Mouse (Mus musculus) heart, postnatal 0 days (tissue): ENCODE results near the gene Tmem132a. TPM values are rescaled to one million over a fixed set of nuclear protein-coding genes. Genes with fewer than 3 reads are reported as not detected.

Experiments used
- ATAC-seq: fragments of 200-750 bp; cut with Nextera tagmentation; 2 replicates; pipeline ENCODE4 v1.8.0; 2017; ENCODE audit warnings: low read depth, moderate number of reproducible peaks, moderate library complexity; ENCODE audit not compliant: insufficient read depth
- DNase-seq: peaks from one replicate; pipeline ENCODE4 v3.0.0-alpha.2; 2016; ENCODE audit warnings: low spot score
- H3K27ac ChIP-seq: fragments of 300-500 bp; sonication (generic); 2 replicates; pipeline ENCODE4 v1.5.1; 2014; ENCODE audit warnings: low read depth, mild to moderate bottlenecking
- H3K27me3 ChIP-seq: fragments of 300-500 bp; sonication (generic); 2 replicates; pipeline ENCODE4 v1.6.1; 2014; ENCODE audit warnings: low read length, mixed read lengths; ENCODE audit not compliant: control insufficient read depth, insufficient read depth
- H3K36me3 ChIP-seq: fragments of 300-500 bp; sonication (generic); replicated peaks from 2 replicates; pipeline ENCODE4 v1.6.1; 2014; ENCODE audit warnings: low read length, mixed read lengths; ENCODE audit not compliant: control insufficient read depth, insufficient read depth
- H3K4me1 ChIP-seq: fragments of 300-500 bp; sonication (generic); 2 replicates; pipeline ENCODE4 v1.6.1; 2014; ENCODE audit warnings: antibody characterized with exemption; ENCODE audit not compliant: control insufficient read depth, insufficient read depth
- H3K4me2 ChIP-seq: fragments of 300-500 bp; sonication (generic); 2 replicates; pipeline ENCODE4 v1.6.1; 2014; ENCODE audit warnings: low read depth, mild to moderate bottlenecking, low read length, moderate library complexity
- H3K4me3 ChIP-seq: fragments of 300-500 bp; sonication (generic); 2 replicates; pipeline ENCODE4 v1.5.1; 2014; ENCODE audit warnings: low read depth, low read length
- H3K9ac ChIP-seq: fragments of 300-500 bp; sonication (generic); replicated peaks from 2 replicates; pipeline ENCODE4 v1.6.1; 2014; ENCODE audit warnings: low read depth, low read length, mixed read lengths
- H3K9me3 ChIP-seq: fragments of 300-500 bp; sonication (generic); replicated peaks from 2 replicates; pipeline ENCODE4 v1.6.1; 2016; ENCODE audit warnings: low read length; ENCODE audit not compliant: control insufficient read depth
- CTCF ChIP-seq: IDR thresholded peaks from 2 replicates; pipeline ENCODE4 v1.5.1; 2016; ENCODE audit warnings: antibody characterized with exemption, control low read depth, low read depth
- EP300 ChIP-seq: IDR thresholded peaks from 2 replicates; pipeline ENCODE4 v1.6.1; 2016; ENCODE audit warnings: antibody characterized with exemption, low read depth
- WGBS: fragments of 180-500 bp; shearing (Covaris S2); extraction: QIAGEN DNeasy Blood & Tissue Kit; methylation state at CpG from one replicate; pipeline ENCODE4 v1.1.7; 2014; 5-methylcytosine and 5-hydroxymethylcytosine counted together
- polyA plus RNA-seq: library from polyadenylated mRNA; unstranded; fragments of >200 nt; fragmentation: Nextera tagmentation; extraction: Ambion mirVana; gene quantifications from 2 replicates; pipeline ENCODE4 v1.2.1, GENCODE M21; 2015
- total RNA-seq: library from RNA; depleted of rRNA; stranded (reverse); fragments of >200 nt; gene quantifications from 2 replicates; pipeline ENCODE4 v1.2.3, GENCODE M21; 2014; ENCODE audit warnings: low replicate concordance

The Tmem132a gene
- total and polyA plus RNA-seq, 2 experiments from 2014 or later: 19.5 to 69.1 TPM

GRCm38 (mm10) chr19:10892201-10892600 is 22.5 kb upstream of the Tmem132a start:
- Histone ChIP-seq H3K4me1 (peaks cover 14% of the 10 kb centered on the region), H3K27me3 (no peaks in the 10 kb centered on the region), H3K9me3 (no peaks in the 10 kb centered on the region), H3K36me3 (no peaks in the 10 kb centered on the region), H3K9ac (no peak overlapping the region), H3K4me3 (no peak overlapping the region), H3K4me2 (no peak overlapping the region), H3K27ac (no peak overlapping the region)
- WGBS: 77% methylated on average over 3 of the region's 3 CpGs
- TF ChIP-seq EP300: no peak
- TF ChIP-seq CTCF: no peak
- no peak for ATAC-seq
- no peak for DNase-seq

GRCm38 (mm10) chr19:10881426-10882154 is 11.8 kb upstream of the Tmem132a start, which contains the start of gene Tmem109:
Tmem109 (minus strand) TSS chr19:10882001.
- peak; percentile 88 for ATAC-seq
- peak; percentile 32 for TF ChIP-seq CTCF
- no peak; the same call in 1 of the 2 replicates for TF ChIP-seq EP300
- Histone ChIP-seq H3K4me3 (peak within 1 kb of the TSS; percentile 52), H3K4me2 (peak within 1 kb of the TSS; percentile 61), H3K27ac (peak within 1 kb of the TSS; percentile 92), H3K9me3 (peaks cover 14% of the 10 kb centered on the region), H3K4me1 (peaks cover 24% of the 10 kb centered on the region), H3K9ac (peak within 1 kb of the TSS; percentile 51), H3K36me3 (peaks cover 6% of the 10 kb centered on the region; the same call in 1 of the 2 replicates), H3K27me3 (no peaks in the 10 kb centered on the region)
- 0% methylated on average over 49 of the region's 49 CpGs for WGBS
- peak; percentile 99 for DNase-seq

GRCm38 (mm10) chr19:10880975-10881425 is 11.3 kb upstream of the Tmem132a start:
- Histone ChIP-seq H3K27me3 (no peaks in the 10 kb centered on the region), H3K4me2 (peak overlapping the region; percentile 61), H3K4me3 (peak overlapping the region; percentile 52), H3K36me3 (peaks cover 6% of the 10 kb centered on the region; the same call in 1 of the 2 replicates), H3K4me1 (peaks cover 24% of the 10 kb centered on the region), H3K9me3 (peaks cover 11% of the 10 kb centered on the region), H3K9ac (peak overlapping the region; percentile 51; the same call in 1 of the 2 replicates), H3K27ac (peak overlapping the region; percentile 92)
- peak; percentile 64 for ATAC-seq
- WGBS: under 1% methylated on average over 14 of the region's 14 CpGs
- TF ChIP-seq CTCF (no peak), EP300 (no peak)
- peak; percentile 57 for DNase-seq

- Histone ChIP-seq H3K4me3 (peak overlapping the region; percentile 52), H3K9ac (peak overlapping the region; percentile 51), H3K27me3 (no peaks in the 10 kb centered on the region), H3K4me1 (peaks cover 24% of the 10 kb centered on the region), H3K4me2 (peak overlapping the region; percentile 61), H3K9me3 (peaks cover 9% of the 10 kb centered on the region), H3K36me3 (peaks cover 6% of the 10 kb centered on the region; the same call in 1 of the 2 replicates), H3K27ac (peak overlapping the region; percentile 92; the same call in 1 of the 2 replicates)
- TF ChIP-seq CTCF: peak; percentile 37
- TF ChIP-seq EP300: no peak
- ATAC-seq: 0 out of 2 replicates have a peak, but pooled peaks have one; percentile 9
- 48% methylated on average over 6 of the region's 7 CpGs for WGBS
- DNase-seq: no peak
These were observed 10.6 kb upstream of the Tmem132a start for GRCm38 (mm10) chr19:10880085-10880974.

- DNase-seq (no peak), ATAC-seq (no peak)
- Histone ChIP-seq H3K4me3 (no peak overlapping the region), H3K36me3 (peaks cover 18% of the 10 kb centered on the region), H3K27ac (no peak overlapping the region), H3K27me3 (no peaks in the 10 kb centered on the region), H3K9me3 (no peaks in the 10 kb centered on the region), H3K4me2 (no peak overlapping the region), H3K4me1 (peaks cover 24% of the 10 kb centered on the region), H3K9ac (0 out of 2 replicates have a peak overlapping the region, but pooled peaks have one; percentile 16)
- TF ChIP-seq CTCF (no peak), EP300 (no peak)
- WGBS: 76% methylated on average over 7 of the region's 7 CpGs
These were observed 8.6 kb upstream of the Tmem132a start for GRCm38 (mm10) chr19:10878201-10878837.
